Mouse (Mus musculus) liver (tissue): ENCODE data around the gene Tbc1d10a.

Experiments
- DNase-seq: peaks from one replicate; pipeline ENCODE4 v3.0.0-alpha.2; 2020; ENCODE audit warnings: mixed read lengths

The Tbc1d10a gene

GRCm38 (mm10) chr11:4217914-4218629 lies 31.5 kb downstream of the Tbc1d10a start, which contains the start of gene Castor1:
Gene Castor1, plus strand, starts transcription at chr11:4218225.
- DNase-seq, result peak; percentile 98

GRCm38 (mm10) chr11:4218637-4219036 lies 32.0 kb downstream of the Tbc1d10a start:
- no peak for DNase-seq

- DNase-seq, result peak; percentile 71
These were observed 32.7 kb downstream of the Tbc1d10a start for GRCm38 (mm10) chr11:4219317-4219751.

GRCm38 (mm10) chr11:4219908-4220307 lies 33.3 kb downstream of the Tbc1d10a start:
- DNase-seq, result no peak

GRCm38 (mm10) chr11:4220443-4221400 lies 34.1 kb downstream of the Tbc1d10a start:
- DNase-seq, result peak; percentile 91

- no peak for DNase-seq
These were observed 35.7 kb downstream of the Tbc1d10a start for GRCm38 (mm10) chr11:4222046-4222950.

DNA sequence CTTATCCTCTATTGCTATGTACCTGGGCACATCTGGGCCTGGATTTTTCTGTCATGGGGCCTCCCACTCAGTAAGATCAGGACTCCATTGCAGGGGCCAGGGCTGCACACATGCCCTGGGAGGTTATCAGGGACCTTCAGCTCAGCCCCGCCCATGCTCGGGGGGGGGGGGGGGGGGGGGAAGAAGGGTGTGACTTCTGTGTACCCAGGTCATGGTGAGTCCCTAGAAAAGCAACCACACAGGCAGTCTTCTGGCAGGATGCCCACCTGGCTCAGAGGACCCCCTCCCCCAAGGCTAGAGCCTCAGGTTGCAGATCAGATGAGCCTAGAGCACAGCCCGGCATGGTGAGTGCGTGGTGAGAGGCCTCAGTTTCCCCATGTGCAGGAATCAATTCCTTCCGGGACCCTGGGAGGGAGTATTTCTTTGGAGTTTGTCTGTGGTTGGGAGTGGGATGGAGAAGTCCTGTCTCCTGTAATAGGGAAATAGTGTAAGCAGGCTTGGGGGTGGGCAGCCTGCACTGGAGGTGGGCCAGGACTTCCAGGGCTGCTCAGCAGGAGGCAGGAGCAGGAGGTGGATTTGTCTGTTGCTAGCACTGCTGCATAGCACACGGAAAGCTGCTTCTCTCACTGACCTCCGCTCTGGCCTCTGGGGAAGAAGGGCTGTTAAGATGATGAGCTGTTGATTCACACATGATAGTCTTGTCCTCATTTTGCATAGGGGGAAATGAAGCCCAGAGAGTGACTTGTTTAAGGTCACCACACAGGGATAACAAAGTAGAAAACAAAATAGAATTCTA lies 37.0 kb downstream of the Tbc1d10a start:
- DNase-seq, result peak; percentile 96

DNA sequence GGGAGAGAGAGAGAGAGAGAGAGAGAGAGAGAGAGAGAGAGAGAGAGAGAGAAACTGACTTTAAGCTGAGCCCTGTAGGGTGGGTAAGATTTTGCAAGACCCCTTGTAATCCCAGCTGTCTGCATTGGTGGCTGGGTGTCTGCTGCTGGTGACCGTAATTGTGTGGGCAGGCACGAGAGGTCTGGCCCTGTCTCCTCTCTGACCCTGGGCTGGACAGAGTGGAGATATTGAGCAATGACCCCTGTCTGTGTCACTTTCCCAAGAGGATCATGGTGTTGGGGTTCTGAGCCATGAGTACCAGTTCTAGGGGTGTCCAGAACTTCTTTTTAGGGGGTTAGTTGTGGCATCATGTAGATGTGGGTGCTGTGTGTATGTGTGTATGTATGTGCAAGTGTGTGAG lies 37.6 kb downstream of the Tbc1d10a start:
- peak; percentile 39 for DNase-seq

DNA sequence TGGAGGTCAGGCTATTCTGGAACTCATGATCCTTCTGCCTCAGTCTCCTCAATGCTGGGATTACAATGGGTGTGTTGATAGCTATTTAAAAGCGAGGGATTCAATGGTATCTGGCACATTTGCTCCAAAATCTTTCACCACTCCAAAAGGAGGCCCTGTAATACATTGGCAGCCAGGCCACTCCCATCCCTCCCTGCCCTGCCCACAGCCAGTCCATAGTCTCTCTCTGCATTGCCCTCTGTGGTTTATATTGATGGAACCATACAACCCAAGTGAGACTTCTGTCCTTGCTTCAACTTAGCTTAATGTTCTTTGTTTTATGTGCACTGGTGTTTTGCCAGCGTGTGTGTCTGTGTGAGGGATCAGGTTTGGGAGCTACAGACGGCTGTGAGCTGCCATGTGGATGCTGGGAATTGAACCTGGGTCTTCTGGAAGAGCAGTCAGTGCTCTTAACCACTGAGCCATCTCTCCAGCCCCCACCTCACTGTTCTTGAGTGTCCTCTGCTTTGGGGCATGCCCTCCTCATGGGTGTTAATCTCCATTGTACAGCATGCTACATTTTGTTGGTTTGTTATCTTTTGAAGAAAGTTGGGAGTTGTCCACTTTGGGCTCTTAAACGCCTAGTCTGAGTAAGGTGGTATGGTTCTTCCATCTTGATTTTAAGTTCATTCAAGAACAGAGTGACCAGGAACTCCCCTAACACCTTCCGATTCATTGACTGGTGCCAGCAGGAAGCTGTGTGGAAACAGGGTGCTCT lies 40.2 kb downstream of the Tbc1d10a start:
- DNase-seq, result peak; percentile 62

GRCm38 (mm10) chr11:4228463-4228862 lies 41.9 kb downstream of the Tbc1d10a start:
- no peak for DNase-seq

- no peak for DNase-seq
These were observed 43.3 kb downstream of the Tbc1d10a start for GRCm38 (mm10) chr11:4229841-4230240.

GRCm38 (mm10) chr11:4231435-4231834 lies 44.8 kb downstream of the Tbc1d10a start:
- no peak for DNase-seq

GRCm38 (mm10) chr11:4232644-4233043 lies 46.1 kb downstream of the Tbc1d10a start:
- DNase-seq, result peak; percentile 38

DNA sequence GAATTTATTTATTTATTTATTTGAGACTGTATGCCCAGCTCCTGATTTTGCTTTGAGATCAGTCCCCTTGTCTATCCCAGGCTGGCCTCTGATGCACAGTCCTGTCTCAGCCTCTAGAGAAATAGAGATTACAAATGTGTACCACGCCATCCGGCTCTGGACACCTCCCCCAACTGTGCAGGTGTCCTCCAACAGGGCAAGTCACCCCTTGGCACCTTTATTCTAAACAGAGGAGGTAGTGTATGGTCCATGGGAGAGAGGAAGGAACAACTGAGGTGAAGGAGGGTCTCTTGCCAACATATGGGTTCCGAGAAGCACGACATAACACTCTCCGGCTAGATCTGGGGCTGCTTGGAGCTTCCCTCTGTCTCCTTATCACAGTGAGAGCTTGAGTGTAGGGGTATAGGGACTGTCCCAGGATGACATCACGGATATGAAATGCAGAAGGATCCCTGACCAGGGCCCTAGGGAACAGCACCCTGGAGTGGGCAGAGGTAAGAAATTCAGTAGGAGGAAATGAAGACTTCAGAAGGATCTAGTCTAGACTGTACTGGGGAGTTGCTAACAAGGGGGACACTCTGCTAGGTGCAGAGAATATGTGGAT lies 48.6 kb downstream of the Tbc1d10a start:
- DNase-seq, result no peak

GRCm38 (mm10) chr11:4235665-4236545 lies 49.3 kb downstream of the Tbc1d10a start, which contains the start of gene Osm:
Gene Osm, plus strand, starts transcription at chr11:4236420.
- peak; percentile 57 for DNase-seq

GRCm38 (mm10) chr11:4236546-4237067 lies 50.0 kb downstream of the Tbc1d10a start:
- DNase-seq, result no peak

GRCm38 (mm10) chr11:4237389-4237912 lies 50.9 kb downstream of the Tbc1d10a start:
- peak; percentile 49 for DNase-seq

GRCm38 (mm10) chr11:4238167-4238566 lies 51.6 kb downstream of the Tbc1d10a start:
- no peak for DNase-seq

- no peak for DNase-seq
These were observed 53.1 kb downstream of the Tbc1d10a start for GRCm38 (mm10) chr11:4239691-4240090.
